Mouse (Mus musculus): Measurements from ENCODE around the gene Mdm1.
"Not testable (repeated sequence)": the region's sequence is repeated elsewhere in the genome, so short reads cannot be mapped to it uniquely, and the experiment has no call there.

Mdm1 gene

DNA sequence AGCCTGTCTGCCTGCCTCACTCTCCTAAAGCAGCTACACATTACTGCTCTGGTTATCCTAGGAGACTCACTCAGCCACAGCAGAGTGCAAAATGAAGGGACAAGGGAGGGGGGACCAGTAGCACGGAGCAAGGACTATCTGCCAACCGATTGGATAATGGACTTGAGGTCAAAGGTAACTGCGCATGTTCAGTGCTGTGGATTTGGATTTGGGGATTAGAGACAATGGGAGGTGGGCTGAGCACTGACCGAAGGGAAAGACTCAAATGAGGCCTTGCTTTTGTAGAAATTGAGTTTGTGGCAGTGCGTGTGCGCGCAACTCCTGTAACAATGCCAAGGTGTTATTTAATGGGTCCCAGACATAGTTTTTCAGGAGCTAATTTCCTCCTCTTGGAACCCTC lies 16.4 kb upstream of the Mdm1 start:
- no peak for DNase-seq

DNA sequence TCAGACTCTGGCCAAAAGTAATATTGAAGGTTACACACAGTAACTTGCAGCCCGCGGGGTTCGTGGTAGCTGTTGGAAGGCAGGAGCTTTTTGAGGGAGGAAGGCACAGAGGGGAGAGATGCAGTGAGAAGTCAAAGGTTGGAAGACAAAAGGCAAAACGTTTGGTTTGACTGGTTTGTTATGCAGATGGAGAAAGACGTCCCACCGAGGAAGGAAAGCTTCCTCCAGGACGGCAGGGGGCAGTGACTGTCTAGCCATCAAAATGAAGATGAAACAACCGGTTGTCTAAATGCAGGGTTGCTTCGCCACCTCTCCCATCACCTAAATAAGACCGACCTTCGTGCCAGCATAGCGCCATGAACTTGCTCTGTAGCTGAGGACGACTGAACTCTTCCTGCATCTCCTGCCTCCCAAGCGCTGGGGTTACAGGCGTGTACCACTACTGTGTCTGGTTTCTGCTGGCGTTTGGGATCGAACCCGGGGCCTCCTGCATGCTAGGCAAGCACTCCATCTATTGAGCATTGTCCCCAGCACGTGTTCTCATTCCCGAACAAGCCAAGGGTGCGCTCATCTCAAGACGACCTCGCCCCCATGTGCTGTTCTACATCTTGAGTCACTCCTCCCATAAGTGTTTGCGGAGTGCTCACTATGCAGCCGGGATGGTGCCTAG lies 15.7 kb upstream of the Mdm1 start:
- no peak for DNase-seq

DNA sequence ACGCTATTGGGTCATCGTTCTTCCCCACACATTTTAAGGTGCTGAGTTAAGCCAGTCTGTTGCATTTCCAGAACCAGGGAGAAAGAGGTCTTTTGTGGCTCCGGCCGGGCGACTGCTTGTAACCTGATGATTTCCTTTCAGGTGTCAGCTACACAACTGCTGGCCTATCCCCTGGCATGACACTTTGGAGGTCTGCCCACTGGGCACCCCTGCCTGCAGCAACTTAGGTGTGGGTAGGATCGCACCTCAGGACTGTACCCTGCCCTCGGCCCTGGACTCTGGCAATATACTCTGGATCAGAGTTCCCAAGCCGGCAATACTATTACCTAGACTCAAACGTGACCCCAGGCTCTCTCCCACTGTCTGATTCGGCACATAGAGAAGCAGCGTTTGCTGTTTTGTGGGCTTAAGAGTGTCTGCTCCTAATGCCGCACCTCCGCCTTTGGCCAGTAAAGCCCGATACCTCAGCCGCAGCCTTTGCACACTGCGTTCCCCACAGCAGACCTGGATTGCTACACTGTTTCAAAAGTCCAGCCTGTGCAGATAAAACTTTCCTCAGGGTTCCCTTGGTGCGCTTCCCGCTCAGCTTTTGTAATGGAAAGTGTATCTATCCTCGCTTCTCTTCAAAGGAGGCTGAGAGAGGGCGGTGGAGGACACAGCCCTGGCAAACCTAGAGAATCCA lies 12.5 kb upstream of the Mdm1 start:
- no peak for DNase-seq

DNA sequence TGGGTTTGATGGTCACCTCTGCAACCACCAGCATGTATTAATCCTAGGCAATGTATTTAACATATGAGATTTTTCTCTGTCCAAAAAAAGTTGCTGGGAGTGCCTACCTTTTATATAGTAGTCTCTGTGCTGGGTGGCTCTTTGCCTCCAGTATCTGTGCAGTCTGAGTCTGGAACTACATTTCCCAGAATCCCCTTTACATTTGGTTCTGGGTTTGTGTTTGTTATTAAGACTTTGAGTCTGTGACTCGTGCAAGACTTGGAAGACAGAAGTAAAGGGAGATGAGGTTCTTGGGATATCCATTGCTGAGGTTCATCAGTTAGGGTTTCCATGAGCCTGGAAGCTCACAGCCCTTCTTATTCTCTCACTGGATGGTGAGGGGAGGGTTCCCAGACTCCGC lies 11.6 kb upstream of the Mdm1 start:
- DNase-seq, result no peak

DNA sequence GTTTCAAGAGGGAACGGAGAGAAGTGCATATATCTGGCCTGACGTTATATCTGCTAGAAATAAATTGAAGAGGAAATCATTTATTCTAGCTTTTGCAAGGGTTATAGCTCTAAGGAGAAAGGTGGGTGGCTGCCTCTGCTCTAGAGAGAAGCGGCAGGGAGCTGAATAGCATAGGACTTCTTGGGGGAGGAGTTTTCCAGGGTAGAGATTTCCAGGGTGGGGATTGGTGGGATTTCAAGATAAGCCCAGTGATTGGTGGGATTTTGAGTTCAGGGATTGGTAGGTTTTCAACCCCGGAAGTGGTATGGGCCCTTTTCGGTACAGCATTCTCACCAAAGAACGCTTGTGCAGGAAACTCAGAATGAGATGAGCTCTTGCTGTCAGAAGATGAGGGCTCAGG lies 8.6 kb upstream of the Mdm1 start:
- no peak for DNase-seq

DNA sequence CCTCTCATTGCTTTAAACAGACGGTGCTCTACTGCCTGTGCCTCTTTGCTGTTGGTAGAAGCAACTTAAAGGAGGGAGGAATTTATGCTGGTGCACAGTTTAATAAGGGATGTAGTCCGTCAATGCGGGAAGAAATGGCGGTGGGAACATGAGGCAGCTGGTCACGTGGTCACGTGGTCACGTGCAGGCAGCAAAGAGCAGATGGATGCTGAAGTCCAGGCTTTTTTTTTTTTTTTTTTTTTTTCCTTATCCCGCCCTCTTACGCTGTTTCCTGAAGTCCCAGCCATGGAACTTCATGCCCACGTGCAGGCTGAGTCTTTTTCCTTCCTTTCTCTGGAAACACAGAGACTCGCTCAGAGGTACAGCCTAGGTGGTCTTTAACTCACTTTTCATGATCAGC lies 3.1 kb upstream of the Mdm1 start:
- DNase-seq, result no peak

DNA sequence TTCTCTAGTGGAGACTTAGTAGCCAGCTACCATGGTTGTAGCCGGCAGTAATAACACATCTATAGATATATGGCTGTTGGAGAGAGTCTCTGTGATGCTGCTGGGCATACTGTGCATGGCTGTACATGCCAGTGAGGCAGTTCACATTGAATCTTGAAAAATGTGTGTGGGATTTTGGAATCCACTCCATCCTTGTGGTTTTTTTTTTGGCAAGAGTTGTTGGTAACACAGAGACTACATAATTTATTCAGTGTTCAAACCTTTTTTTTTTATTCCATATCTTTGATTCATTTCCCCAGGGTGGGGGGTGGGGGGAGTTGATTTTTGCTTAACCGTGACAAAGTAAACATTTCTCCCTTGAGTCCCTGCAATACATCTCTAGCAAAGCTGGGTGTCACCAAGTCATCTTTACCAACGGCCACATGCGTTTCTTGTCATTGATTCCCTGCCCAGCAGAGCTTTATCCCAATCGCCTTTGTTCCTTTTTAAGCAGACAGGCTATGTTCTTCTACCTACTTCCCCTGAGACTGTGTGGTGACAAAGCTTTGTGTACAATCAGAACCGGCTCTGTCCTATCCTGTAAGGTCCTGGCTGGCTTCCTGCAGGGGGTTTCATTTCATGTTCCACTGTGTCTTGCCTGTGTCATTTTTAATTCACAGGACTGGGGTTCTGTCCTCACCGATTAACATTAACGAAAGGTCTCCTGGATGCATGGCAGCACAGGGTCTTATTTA lies 1.6 kb upstream of the Mdm1 start:
- DNase-seq, result no peak

DNA sequence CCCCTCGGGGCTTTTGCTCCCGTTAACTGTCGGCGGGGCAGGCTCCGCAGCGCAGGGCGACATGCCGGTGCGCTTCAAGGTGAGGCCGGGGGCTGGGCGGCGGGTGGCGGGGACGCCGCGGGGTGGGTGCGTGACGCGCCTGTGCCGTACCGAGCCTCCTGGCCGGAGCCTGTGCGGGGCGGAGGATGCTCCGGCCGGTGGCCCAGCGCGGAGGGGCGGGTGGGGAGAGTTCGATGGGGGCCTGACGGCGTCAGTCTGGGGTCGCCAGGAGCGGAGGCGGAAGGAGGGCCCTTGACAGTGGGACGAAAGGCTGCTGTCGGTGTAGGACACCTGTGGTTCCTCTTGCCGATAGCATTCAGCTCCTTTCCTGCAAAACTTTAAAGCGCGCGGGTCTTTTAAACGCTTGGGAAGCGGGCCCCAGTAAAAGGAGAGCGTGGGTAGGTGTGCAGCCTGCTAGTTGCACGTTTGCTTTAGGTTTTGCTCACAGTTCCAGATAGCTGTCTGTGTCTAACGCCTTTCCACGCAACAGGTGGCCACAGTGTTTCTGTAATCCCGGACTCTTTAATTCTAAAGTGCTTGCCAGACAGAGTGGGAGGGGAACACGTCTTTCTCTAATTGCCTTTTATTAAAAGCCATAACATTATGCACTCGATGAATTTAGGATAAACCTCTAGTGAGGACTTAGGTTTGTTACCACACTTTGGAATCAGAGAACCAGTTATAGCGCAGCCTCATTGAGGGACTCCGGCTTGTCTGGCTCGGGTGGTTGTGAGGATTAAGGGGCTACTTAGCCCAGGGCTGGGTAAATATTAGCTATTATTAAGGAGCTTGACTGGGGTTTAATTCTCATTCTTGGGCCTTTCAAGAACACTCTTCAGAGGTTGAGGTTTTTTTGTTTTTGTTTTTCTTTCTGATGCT lies 532 bp downstream of the Mdm1 start:
- no peak for DNase-seq

DNA sequence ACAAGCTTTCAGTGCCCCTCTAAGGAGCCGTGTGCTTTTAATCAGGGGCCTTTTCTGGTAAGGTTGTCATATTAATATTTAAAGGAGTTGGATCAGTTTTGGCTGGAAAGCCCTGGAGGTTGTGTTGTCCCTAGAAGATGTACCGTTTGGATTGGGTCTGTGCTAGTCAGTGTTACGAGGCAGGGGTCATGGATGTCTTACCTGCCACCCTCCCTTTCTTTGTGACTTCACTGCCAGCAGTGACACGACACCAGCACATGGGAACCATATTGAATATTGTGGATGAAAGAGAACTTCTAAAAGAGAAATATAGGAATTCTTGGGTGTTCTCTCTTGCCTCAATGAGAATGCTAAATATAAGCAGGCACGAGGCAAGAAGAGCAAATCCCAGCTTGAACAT lies 7.8 kb downstream of the Mdm1 start:
- no peak for DNase-seq

DNA sequence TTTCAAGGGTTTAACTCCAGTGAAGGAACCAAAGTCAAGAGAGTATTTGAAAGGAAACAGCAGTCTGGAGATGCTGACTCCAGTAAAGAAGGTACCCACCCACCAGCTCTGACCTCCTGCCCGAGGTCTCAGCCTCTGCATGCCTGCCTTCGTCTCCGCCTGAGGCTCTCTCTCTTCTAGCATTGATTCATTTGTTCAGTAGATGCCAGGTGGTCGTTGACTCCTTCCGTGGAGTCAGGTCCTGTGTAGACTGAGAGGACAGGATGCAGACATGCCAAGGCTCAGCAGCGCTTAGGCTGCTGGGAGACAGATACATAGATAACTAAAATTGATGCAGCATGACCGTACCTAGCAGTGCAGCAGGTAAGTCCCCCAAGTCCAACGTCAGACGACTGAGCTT lies 9.3 kb downstream of the Mdm1 start:
- no peak for DNase-seq

DNA sequence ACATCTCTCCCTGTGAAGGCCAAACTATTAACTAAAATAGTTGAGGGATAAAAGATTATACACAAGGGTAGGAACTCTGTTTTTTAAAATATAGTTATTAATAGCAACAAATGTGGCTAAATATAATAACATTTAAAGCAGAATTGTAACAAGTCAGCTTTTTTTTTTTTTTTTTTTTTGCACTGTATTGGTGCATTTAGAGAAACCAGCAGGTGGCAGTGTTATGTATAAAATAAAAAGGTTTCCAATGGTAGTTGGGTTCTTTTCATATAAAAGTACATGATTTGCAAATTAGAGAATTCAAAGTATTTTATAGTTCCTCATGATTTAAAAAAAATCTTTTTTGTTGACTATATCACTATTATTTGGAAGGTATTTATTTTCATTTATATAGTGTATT lies 14.3 kb downstream of the Mdm1 start:
- DNase-seq, result no peak

DNA sequence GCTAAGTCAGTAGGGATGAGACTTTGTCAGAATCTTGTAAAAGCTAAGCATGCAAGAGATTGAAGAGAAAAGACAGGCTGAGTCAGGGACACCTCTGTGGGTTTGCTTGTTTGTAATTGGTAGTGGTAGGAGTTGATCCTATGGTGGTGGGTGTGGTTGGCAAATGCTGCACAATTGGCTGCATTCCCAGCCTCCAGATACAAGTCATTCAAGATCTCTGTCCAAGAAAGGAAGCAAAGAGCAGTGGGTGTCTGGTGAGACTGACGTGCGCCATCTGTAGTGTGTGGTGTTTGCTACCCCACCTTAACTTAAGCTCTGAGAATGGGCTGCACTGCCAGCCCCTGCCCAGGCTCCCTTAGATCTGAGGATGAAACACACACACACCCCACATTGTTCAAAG lies 19.5 kb downstream of the Mdm1 start:
- no peak for DNase-seq

DNA sequence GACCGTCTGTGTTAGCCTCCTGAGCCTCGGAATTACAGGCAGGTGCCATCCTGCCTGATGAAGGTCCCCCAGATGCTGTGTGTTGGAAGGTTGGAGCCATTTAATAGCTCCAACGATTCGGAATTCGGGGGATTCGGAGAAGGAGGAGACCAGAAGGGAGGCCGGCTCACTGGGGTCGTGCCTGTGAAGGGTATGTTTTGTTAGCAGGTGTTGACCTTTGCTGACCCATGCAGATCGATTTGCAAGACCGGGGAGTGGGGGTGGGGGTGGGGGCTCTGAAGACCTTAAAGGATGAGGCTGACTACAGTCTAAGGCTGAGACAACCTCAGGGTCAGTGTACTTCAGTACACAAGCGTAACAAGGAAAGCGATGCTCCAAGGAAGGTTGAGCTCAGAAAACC lies 27.6 kb downstream of the Mdm1 start:
- no peak for DNase-seq

DNA sequence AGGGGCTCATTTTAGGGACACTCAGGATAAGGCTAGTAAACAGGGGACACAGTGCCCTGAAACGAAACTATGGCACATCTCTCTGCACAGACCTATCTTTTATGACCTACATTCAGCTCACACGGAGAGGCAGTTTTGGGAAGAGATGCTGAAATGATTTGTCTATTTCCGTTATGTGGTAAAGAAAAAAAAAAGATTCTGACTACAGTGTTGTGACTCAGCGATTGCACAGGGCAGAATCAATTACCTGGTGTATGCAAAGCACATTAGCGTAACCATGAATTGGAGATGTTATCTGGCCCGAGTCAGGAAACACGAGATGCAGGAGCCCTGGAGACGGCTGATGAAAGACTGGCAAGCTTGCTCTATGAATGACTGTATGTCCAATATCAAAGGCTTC lies 30.8 kb downstream of the Mdm1 start:
- DNase-seq, result no peak

DNA sequence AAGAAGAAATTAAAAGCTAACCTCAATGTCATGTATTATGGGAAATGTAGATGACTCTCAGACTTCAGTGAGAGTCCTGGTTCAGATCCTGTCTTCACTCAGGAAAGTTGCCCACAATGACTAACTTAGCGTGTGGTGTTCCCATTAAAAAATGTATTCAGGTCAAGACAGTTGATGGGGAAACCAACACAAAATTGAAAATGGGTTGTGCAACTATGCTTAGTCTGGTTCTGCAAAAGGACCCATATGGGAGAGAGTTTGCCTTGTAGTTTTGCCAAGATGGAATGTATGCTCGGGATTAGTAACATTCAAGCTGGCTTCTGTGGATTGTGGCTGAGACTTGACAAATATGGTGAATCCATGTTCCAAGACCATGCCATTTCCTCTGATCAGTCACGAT lies 31.3 kb downstream of the Mdm1 start:
- no peak for DNase-seq

DNA sequence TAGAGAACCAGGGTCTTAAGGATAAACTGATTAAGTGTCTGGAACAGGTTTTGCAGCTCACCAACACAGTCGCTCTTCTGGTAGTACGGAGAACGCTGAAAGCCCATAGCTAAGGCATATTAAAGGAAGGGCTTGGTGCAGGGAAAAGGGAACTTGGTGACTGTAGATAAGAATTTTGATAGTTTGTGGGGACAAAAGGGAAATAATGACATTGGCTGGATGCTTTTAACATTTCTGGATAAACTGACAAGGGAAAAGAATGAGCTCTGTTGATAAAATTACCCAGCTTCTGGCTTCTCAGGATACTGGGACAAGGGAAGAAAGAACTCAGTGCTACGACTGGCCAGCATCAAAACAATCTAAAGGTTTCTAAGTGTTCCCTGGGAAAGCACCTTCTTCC lies 33.9 kb downstream of the Mdm1 start:
- DNase-seq, result not testable (repeated sequence)

DNA sequence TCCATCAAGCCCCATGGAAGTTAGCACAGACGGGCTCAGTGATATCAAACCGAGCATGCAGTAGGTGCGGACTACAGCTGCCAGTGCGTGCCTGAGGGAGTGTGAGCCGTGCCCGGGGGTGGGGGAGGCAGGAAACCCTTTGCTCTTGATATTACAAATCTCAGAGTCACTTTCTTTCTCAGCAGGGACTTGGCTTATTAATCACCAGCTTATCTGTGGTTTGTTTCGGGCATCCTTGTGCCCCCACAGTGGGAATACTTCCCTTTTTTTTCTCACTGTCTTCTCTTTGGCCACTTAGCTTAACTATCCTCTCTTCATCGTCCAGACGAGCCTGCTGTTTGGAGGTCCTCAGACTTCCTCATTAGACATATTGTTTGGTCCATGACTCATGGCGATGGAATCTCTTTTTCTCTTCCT lies 37.1 kb downstream of the Mdm1 start:
- no peak for DNase-seq

DNA sequence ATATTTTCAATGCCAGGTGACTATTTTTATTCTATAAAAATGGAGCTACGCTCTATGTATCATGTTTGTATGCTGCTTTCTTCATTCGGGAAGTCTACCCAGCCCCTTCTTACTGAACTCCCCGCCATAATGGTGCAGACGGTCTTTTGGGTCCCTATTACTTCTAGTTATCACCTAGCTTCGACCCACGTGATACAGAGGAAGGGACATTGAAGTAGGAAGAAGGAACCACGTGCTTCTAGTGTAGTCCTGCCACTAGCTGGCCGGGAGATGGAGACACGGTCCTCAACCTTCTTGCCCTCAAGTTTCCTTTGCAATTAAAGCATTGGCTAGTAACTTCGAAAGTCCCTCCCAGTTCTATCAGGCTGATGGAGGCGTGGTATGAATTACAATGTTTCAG lies 37.7 kb downstream of the Mdm1 start:
- no peak for DNase-seq

DNA sequence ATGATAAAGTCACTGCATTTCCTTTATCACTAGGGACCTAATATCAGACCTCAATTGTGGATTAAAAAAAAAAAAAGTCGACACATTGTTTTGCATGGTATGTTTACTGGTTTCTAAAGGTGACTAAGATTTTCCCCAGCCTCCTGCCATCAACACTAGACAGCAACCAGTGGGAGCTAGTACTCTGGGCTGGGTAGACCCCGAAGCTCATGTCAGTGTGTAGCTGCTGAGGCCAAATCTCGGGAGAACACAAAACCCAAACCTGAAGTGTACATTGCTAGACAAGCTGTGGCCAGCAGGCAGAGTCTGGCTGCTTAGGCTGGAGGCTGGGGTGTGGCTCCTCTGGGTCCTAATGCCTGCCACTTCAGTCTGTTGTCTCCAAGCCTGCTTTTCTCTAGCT lies 53.5 kb downstream of the Mdm1 start:
- not testable (repeated sequence) for DNase-seq

DNA sequence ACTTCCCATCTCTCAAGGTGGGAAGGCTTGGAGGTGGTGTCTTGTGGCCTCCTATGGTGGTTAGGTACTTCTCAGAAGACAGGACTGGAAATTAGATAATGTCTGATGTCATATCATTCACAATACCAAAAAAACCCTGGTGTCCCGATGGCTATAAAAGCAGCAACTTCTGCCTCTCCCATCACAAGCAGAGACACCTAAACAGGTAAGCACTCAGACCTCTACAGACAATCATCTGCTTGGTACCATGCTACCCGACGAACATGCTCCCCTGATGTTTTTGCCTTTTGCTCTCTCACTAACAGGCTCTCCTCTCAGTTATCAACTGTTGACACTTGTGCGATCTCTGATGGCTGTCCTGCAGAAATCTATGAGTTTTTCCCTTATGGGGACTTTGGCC lies 63.0 kb downstream of the Mdm1 start, which contains the start of gene Il22:
TSS of gene Il22 (plus strand) at position 301 of the 400 bp plus-strand sequence.
- no peak for DNase-seq

DNA sequence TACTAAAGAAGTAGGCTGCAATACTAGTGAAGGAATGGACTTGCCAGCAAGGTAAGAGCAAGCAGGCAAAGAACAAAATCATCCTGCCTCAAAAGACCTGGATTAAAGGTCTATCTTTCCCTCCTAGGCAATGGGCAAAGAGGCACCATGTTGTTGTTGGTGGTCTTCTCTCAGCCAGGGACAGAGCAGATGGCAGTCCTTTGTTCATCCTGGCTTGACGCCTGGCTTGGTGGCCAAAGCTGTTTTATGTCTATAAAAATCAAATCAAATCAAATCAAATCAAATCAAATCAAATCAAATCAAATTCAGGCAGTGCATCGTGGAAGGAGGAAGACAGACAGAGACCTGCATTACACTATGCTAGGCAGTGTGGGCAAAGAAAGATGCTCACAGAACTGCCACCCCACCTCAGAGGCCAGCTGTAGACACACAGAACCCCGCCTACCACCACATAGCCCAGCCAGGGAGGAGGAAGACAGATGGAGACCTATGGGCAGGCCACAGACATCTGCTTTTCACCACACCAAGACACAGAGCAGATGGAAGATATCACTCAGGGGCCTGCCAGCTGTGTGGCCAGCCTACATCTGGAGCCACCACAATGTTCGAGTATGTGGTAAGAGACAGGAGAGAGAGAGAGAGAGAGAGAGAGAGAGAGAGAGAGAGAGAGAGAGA lies 74.2 kb downstream of the Mdm1 start:
- DNase-seq, result not testable (repeated sequence)

Data from right cerebral cortex, postnatal 4 days (tissue).